Mouse (Mus musculus): ENCODE results near the gene Vcl. TPM values are rescaled to one million over a fixed set of nuclear protein-coding genes. Genes with fewer than 3 reads are reported as not detected.

Gene Vcl
- polyA plus RNA-seq, 1 experiment, result 104 TPM

GRCm38 (mm10) chr14:21050734-21051133, 121.5 kb downstream of the Vcl start:
- peak overlapping the region; percentile 80 for H3K4me2 ChIP-seq (ENCODE audit: low read depth)
- TF ChIP-seq POLR2A (IDR thresholded peaks at IDR 0.05; ENCODE audit: insufficient read length, low read depth) (no peak), USF1 (IDR thresholded peaks at IDR 0.05; ENCODE audit: low read depth) (no peak), MYOG (IDR thresholded peaks at IDR 0.05; ENCODE audit: control insufficient read depth in 1 of 3, insufficient read depth in 1 of 3, insufficient read length in 2 of 3, low read depth in 2 of 3) (no peak), TCF12 (IDR thresholded peaks at IDR 0.05; ENCODE audit: insufficient read depth, poor library complexity, severe bottlenecking) (no peak), MYOD1 (IDR thresholded peaks at IDR 0.05; ENCODE audit: control insufficient read depth in 1 of 3, insufficient read length in 2 of 3, low read depth in 2 of 3) (no peak), TCF3 (IDR thresholded peaks at IDR 0.05; ENCODE audit: insufficient read length, low read depth) (no peak), POLR2AphosphoS2 (IDR thresholded peaks at IDR 0.05; ENCODE audit: insufficient read length, low read depth) (no peak), MAX (IDR thresholded peaks at IDR 0.05; ENCODE audit: low read depth) (no peak), SRF (IDR thresholded peaks at IDR 0.05; ENCODE audit: control insufficient read depth, insufficient read length, low read depth) (no peak), E2F4 (IDR thresholded peaks at IDR 0.05; ENCODE audit: insufficient read depth) (no peak)

GRCm38 (mm10) chr14:21051380-21052111, 122.3 kb downstream of the Vcl start:
- Histone ChIP-seq H3K36me3 (ENCODE audit: control insufficient read depth, insufficient read depth) (no peaks in the 10 kb centered on the region), H3K27me3 (ENCODE audit: control insufficient read depth, insufficient read depth, insufficient read length) (no peaks in the 10 kb centered on the region), H3K79me2 (ENCODE audit: control insufficient read depth, insufficient read depth) (peaks cover 52% of the 10 kb centered on the region), H3K4me2 (ENCODE audit: low read depth) (peak overlapping the region; percentile 80), H3K4me3 (peak overlapping the region; percentile 94), H3ac (ENCODE audit: control insufficient read depth, insufficient read length) (peak overlapping the region; percentile 67)
- TF ChIP-seq USF1 (IDR thresholded peaks at IDR 0.05; ENCODE audit: low read depth) (no peak), TCF12 (IDR thresholded peaks at IDR 0.05; ENCODE audit: insufficient read depth, poor library complexity, severe bottlenecking) (no peak), CEBPB (IDR thresholded peaks at IDR 0.05; ENCODE audit: insufficient read depth, poor library complexity, severe bottlenecking) (no peak)

More at GRCm38 (mm10) chr14:21050734-21051133, 121.5 kb downstream of the Vcl start:
- Histone ChIP-seq H3K27me3 (ENCODE audit: control insufficient read depth, insufficient read depth, insufficient read length) (no peaks in the 10 kb centered on the region), H3K4me3 (peak overlapping the region; percentile 94), H3K79me2 (ENCODE audit: control insufficient read depth, insufficient read depth) (peaks cover 57% of the 10 kb centered on the region), H3K36me3 (ENCODE audit: control insufficient read depth, insufficient read depth) (no peaks in the 10 kb centered on the region), H3ac (ENCODE audit: control insufficient read depth, insufficient read length) (no peak overlapping the region)

- TF ChIP-seq POLR2A (IDR thresholded peaks at IDR 0.05; ENCODE audit: insufficient read length, low read depth), result peak; percentile 76
- peak in 2 of 3 experiments; percentile 45 to 68 for TF ChIP-seq MYOG (IDR thresholded peaks at IDR 0.05; ENCODE audit: control insufficient read depth in 1 of 3, insufficient read depth in 1 of 3, insufficient read length in 2 of 3, low read depth in 2 of 3)
- peak; percentile 61 for TF ChIP-seq SRF (IDR thresholded peaks at IDR 0.05; ENCODE audit: control insufficient read depth, insufficient read length, low read depth)
- TF ChIP-seq TCF3 (IDR thresholded peaks at IDR 0.05; ENCODE audit: insufficient read length, low read depth), result no peak
- TF ChIP-seq MAX (IDR thresholded peaks at IDR 0.05; ENCODE audit: low read depth), result peak; percentile 98
- TF ChIP-seq USF1 (IDR thresholded peaks at IDR 0.05; ENCODE audit: low read depth), result no peak
- TF ChIP-seq MYOD1 (IDR thresholded peaks at IDR 0.05; ENCODE audit: control insufficient read depth in 1 of 3, insufficient read length in 2 of 3, low read depth in 2 of 3), result peak in 2 of 3 experiments; percentile 9 to 63
- TF ChIP-seq POLR2AphosphoS2 (IDR thresholded peaks at IDR 0.05; ENCODE audit: insufficient read length, low read depth), result peak; percentile 53
- peak within 1 kb of the TSS; percentile 100 for H3K4me2 ChIP-seq (ENCODE audit: low read depth)
These were observed 123.0 kb downstream of the Vcl start, which contains the start of the genes Ap3m1 and Adk for GRCm38 (mm10) chr14:21052112-21052780. Gene Ap3m1 (minus strand): TSS chr14:21052508. Gene Adk (plus strand): TSS chr14:21052574.

GRCm38 (mm10) chr14:21052781-21053130, 123.6 kb downstream of the Vcl start:
- Histone ChIP-seq H3K27me3 (ENCODE audit: control insufficient read depth, insufficient read depth, insufficient read length) (no peaks in the 10 kb centered on the region), H3K4me3 (peak overlapping the region; percentile 94), H3K36me3 (ENCODE audit: control insufficient read depth, insufficient read depth) (no peaks in the 10 kb centered on the region), H3K4me2 (ENCODE audit: low read depth) (peak overlapping the region; percentile 100), H3ac (ENCODE audit: control insufficient read depth, insufficient read length) (peak overlapping the region; percentile 67), H3K79me2 (ENCODE audit: control insufficient read depth, insufficient read depth) (peaks cover 45% of the 10 kb centered on the region)
- TF ChIP-seq MAX (IDR thresholded peaks at IDR 0.05; ENCODE audit: low read depth), result peak; percentile 33
- no peak for TF ChIP-seq TCF12 (IDR thresholded peaks at IDR 0.05; ENCODE audit: insufficient read depth, poor library complexity, severe bottlenecking)
- TF ChIP-seq USF1 (IDR thresholded peaks at IDR 0.05; ENCODE audit: low read depth), result peak; percentile 8

More at GRCm38 (mm10) chr14:21052112-21052780, 123.0 kb downstream of the Vcl start, which contains the start of the genes Ap3m1 and Adk:
- no peaks in the 10 kb centered on the region for H3K36me3 ChIP-seq (ENCODE audit: control insufficient read depth, insufficient read depth)
- peak within 1 kb of the TSS; percentile 67 for H3ac ChIP-seq (ENCODE audit: control insufficient read depth, insufficient read length)
- peaks cover 47% of the 10 kb centered on the region for H3K79me2 ChIP-seq (ENCODE audit: control insufficient read depth, insufficient read depth)
- peak within 1 kb of the TSS; percentile 94 for H3K4me3 ChIP-seq
- no peaks in the 10 kb centered on the region for H3K27me3 ChIP-seq (ENCODE audit: control insufficient read depth, insufficient read depth, insufficient read length)

DNA sequence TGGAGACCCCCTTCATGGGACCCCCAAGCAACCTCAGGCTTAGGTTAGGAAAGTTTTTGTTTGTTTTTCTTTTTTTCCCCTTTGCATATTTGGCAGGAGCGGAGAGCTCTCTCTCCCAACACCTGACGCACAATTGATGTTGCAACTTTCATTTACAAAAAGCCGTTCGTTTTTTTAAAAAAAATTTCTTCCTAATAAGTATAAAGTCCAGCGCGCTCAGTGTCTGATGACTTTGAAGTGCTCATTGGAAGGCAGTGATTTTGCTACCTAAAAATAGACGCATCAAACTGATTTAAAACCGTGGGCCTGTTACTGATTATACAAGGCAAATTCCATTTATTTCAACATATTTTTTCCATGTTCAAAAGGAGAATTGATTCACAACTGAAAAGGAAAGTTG, 124.0 kb downstream of the Vcl start:
- Histone ChIP-seq H3K79me2 (ENCODE audit: control insufficient read depth, insufficient read depth) (peaks cover 41% of the 10 kb centered on the region), H3K4me3 (peak overlapping the region; percentile 94), H3K36me3 (ENCODE audit: control insufficient read depth, insufficient read depth) (no peaks in the 10 kb centered on the region), H3K27me3 (ENCODE audit: control insufficient read depth, insufficient read depth, insufficient read length) (no peaks in the 10 kb centered on the region), H3K4me2 (ENCODE audit: low read depth) (peak overlapping the region; percentile 100), H3ac (ENCODE audit: control insufficient read depth, insufficient read length) (peak overlapping the region; percentile 67)
- TF ChIP-seq TCF12 (IDR thresholded peaks at IDR 0.05; ENCODE audit: insufficient read depth, poor library complexity, severe bottlenecking) (no peak), POLR2AphosphoS2 (IDR thresholded peaks at IDR 0.05; ENCODE audit: insufficient read length, low read depth) (no peak), REST (IDR thresholded peaks at IDR 0.05; ENCODE audit: insufficient read depth, insufficient read length) (no peak), CEBPB (IDR thresholded peaks at IDR 0.05; ENCODE audit: insufficient read depth, poor library complexity, severe bottlenecking) (no peak), E2F4 (IDR thresholded peaks at IDR 0.05; ENCODE audit: insufficient read depth) (no peak), TCF3 (IDR thresholded peaks at IDR 0.05; ENCODE audit: insufficient read length, low read depth) (no peak), MYOD1 (IDR thresholded peaks at IDR 0.05; ENCODE audit: control insufficient read depth in 1 of 3, insufficient read length in 2 of 3, low read depth in 2 of 3) (no peak), POLR2A (IDR thresholded peaks at IDR 0.05; ENCODE audit: insufficient read length, low read depth) (no peak)
